ENCODE assay signal across 21 mouse cellular contexts in the genomic region with DNA sequence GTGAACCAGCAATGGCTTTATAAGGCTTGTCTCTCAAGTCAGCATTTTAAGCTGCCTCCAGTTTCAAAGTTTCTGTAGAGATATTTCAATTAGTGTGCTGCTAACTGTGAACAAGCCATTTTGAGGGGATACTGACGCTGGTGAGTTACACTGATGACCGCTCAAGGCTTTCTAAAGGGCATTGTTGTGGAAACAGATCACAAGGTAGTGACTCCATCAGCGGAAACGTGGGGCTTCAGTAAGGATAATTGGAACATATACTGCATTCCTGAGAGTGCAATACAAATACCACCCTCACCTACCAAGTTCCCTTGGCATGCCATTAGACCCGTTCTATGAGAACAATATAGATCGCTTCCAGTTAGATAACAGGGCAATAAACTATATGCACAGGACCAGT.
"Had no signal": no experiment of that assay in that cellular context is flagged by ENCODE, and none has a peak within 500 bp of the region (broad histone marks: within the 10 kb centered on the region; RNA-seq: fewer than 3 reads in every experiment).

No protein-coding gene starts in this region.

- H3K4me3 ChIP-seq: heart, adult 2 months; heart, embryonic 13.5 days; heart, embryonic 15.5 days; hindbrain, embryonic 12.5 days; hindbrain, embryonic 15.5 days; kidney, embryonic 15.5 days; limb, embryonic 13.5 days; limb, embryonic 15.5 days; liver, embryonic 12.5 days had no signal

- ATAC-seq: hindbrain, postnatal 0 days; intestine, embryonic 16.5 days; liver, embryonic 12.5 days had no signal

- H3K4me1 ChIP-seq: heart, embryonic 13.5 days; heart, embryonic 15.5 days; hindbrain, embryonic 12.5 days; hindbrain, embryonic 15.5 days; limb, embryonic 13.5 days; limb, embryonic 15.5 days; liver, embryonic 12.5 days had no signal

- H3K27me3 ChIP-seq: heart, embryonic 13.5 days; heart, embryonic 15.5 days; hindbrain, embryonic 12.5 days; hindbrain, embryonic 15.5 days; kidney, embryonic 15.5 days; limb, embryonic 13.5 days; limb, embryonic 15.5 days; liver, embryonic 12.5 days had no signal

- H3K4me2 ChIP-seq: heart, embryonic 11.5 days; heart, embryonic 13.5 days; heart, embryonic 15.5 days; hindbrain, embryonic 12.5 days; hindbrain, embryonic 15.5 days; kidney, embryonic 15.5 days; limb, embryonic 13.5 days; limb, embryonic 15.5 days; liver, embryonic 12.5 days had no signal

- H3K9me3 ChIP-seq: heart, embryonic 13.5 days; heart, embryonic 15.5 days; hindbrain, embryonic 12.5 days; hindbrain, embryonic 15.5 days; kidney, embryonic 15.5 days; limb, embryonic 13.5 days; limb, embryonic 15.5 days; liver, embryonic 12.5 days had no signal

- H3K36me3 ChIP-seq: heart, embryonic 15.5 days; hindbrain, embryonic 12.5 days; hindbrain, embryonic 15.5 days; limb, embryonic 13.5 days; limb, embryonic 15.5 days; liver, embryonic 12.5 days had no signal

- H3K9ac ChIP-seq: heart, embryonic 13.5 days; heart, embryonic 15.5 days; hindbrain, embryonic 12.5 days; hindbrain, embryonic 15.5 days; kidney, embryonic 15.5 days; limb, embryonic 13.5 days; limb, embryonic 15.5 days; liver, embryonic 12.5 days had no signal

- DNase-seq: gastrocnemius, postnatal 14 days; gastrocnemius, postnatal 36 days; heart, postnatal 36 days; kidney, adult 11 months; kidney, adult 2 months; kidney, postnatal 14 days; layer of hippocampus, adult 9-11 months; layer of hippocampus, postnatal 36 days had no signal

- H3K27ac ChIP-seq: heart, adult 2 months; heart, embryonic 13.5 days; heart, embryonic 15.5 days; hindbrain, embryonic 12.5 days; hindbrain, embryonic 15.5 days; hindbrain, postnatal 0 days; kidney, embryonic 15.5 days; kidney, postnatal 0 days; limb, embryonic 13.5 days; limb, embryonic 15.5 days; liver, embryonic 12.5 days had no signal
